Mouse (Mus musculus): Measurements from ENCODE around the gene Plet1. TPM values are rescaled to one million over a fixed set of nuclear protein-coding genes. Genes with fewer than 3 reads are reported as not detected.

Plet1 gene
- under 1 TPM in 2 of 4 experiments, not detected in 2; 0.28 to 0.35 TPM for total RNA-seq (2022)

GRCm38 (mm10) chr9:50494311-50494710, at the start of gene Plet1:
Gene Plet1 (plus strand): TSS chr9:50494525.
- no peak for DNase-seq

DNA sequence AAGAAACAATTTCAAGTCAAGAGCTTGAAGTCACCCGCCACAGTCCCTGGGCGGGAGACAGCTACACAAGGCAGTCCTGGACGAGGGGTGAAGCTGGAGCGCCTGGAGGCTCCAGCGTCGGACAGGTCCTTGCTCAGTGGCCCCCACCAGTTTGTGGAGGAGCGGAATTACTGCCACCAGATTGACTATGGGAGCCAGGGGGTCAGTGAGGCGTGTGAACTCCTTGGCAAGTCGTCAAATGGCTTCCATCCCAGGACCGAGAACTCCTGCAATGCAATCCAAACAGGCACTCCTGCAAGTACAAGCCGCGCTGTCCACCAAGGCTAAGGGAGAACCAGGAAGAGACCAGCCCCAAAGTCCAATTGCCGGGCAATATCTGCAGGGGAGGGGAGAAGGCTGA, 45.3 kb upstream of the Plet1 start:
- no peak for DNase-seq

DNA sequence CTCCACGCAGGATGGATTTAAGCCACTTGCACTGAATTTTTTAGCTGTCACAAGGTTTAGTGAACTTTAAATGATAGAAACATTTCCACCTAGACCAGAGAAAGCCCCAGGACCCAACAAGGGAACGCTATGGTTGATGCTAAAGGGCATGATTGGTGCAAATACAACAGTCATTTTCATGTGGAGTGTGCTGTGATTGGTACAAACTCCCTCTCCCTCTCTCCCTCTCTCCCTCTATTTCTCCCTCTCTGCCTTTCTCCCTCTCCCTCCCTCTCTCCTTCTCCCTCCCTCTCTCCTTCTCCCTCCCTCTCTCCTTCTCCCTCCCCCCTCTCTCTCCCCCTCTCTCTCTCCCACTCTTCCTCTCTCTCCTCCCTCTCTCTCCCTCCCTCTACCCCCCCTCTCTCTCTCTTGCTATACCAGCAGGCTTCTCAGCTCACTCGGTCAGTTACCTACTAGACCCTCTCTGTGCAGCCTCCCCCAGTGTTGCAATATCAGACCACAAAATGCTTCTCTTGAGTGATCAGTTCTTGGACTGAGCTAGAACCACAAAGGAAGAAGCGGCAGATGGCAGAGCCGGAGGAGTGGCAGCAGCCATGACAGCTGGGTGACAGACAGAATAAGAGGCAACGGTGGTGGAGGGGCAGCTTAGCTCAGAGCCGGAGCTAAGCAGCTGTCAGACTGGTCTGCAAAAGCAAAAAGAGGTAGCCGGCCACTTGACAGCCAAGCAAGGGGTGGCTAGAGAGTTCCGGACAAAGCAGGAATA, 42.7 kb upstream of the Plet1 start:
- DNase-seq, result no peak

DNA sequence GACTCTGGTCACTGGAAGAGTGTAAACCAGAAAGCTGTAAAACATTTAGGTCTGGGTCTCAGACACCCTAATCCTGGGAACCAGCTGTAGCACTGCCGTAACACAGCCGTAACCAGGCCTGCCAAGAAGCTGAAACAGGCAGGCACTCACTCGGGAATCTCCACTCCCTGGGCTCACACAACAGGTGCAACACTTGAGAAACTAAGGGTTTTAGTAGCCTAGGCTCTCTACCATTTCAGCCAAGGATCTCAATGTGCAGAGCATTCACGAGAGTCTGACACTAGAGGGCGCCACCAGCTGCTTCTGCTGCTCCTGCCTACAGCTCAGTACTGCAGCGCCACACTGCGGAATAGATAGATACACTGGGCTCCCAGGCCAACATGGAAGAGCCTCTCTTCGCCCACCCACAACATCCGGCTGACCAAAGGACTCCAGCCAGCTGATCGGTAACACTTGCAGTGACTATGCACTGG, 42.0 kb upstream of the Plet1 start:
- peak; percentile 65 for DNase-seq

DNA sequence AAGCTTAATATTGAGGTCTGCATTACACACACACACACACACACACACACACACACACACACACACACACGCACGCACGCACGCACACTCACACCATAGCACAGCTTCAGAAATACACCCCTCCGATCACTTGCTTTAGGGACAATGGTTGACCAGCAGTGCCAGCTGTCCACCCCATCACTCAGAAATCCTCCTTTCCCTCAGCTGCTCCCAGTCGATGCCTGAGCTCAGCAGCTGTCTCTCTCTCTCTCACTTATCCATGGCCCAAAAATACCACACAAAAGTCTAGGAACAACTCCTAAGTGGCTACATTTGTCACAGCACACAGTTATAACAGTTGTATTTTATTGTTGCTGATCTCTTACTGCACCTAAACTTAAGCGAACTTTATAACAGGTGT, 36.7 kb upstream of the Plet1 start:
- no peak for DNase-seq

DNA sequence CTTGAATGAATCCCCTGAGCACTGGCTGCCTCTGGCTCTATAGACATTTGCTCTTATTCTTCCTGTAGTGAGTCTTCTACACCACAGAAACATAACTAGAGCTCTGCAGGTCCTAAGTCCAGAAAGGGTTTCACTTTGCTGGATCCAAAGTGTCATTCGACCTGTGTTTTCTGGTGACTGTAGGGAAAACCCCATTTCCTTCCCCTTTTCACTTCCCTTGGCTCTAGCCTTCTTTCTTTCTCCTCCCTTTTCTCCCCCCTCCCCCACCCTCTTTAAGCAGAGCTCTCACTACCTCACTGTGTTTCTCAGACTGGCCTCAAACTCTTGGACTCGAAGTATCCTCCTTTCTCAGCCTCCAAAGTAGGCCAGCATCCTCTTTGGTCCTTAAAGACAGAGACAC, 34.8 kb upstream of the Plet1 start:
- DNase-seq, result no peak

DNA sequence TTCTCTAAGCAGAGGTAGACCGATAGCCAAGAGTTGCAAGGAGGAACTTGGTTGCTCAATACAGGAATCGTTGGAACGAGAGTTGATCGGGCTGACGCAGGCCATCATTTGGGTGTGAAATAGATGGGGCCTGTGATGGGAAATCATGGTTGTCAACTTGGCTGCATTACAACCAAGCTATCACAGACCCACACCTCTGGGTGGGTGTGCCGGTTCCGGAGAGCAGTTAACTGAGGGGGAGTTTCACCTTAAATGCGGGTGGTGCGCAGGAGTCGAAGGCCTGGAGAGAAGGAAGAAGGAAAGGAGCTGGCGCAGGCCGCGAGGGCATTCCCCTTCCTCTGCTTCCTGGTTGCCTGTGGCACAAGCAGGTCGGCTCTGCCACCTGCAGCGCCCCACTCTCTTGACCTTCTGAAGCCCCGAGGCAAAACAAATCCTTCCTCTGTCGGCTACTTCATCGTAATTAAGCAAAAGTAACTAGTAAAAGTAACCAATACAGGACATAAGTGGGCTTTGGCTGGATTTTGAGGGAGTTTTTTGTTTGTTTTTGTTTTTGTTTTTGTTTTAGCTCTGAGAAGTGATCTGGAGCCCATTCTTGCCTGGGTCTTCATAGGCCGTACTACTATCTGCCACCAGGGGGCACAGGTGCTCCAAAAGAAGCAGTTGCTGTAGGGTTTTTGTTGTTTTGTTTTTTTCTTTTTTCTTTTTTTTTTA, 31.7 kb upstream of the Plet1 start:
- peak; percentile 47 for DNase-seq

- DNase-seq, result no peak
Observed at GRCm38 (mm10) chr9:50463205-50463508, 31.2 kb upstream of the Plet1 start.

DNA sequence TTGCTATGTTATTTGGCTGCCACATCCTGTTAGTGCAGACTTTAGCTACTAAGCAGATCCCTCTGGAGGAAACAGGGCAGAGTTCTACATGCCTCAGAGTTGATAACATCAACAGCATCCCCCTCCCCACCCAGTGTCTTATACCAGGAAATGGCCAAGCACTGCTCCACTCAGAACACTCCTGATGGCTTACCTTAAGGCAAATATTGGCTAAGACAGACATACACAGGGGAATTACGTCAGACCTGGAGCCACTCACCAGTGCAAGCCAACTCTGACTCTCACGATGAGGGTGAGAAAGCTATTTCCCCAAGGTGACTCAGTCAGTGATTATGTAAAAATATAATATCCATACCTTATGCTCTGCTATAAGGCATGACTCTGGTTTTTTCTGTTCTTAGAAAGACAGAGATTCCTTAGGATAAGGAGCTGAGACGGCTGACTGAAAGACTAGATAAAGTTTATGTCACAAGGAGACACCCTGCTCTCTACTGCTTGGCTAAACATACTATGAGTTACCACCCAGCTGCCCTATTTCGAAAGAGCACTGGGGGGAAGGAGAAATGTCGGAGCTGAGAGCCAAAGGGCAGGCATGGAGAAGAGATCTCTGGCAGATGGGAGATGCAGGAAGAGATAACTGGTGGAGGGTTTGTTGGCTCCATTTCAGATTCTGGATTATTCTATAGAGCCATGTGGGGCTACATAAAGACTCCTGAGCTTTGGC, 23.8 kb upstream of the Plet1 start:
- DNase-seq, result no peak

- no peak for DNase-seq
Observed at GRCm38 (mm10) chr9:50471181-50471901, 23.0 kb upstream of the Plet1 start.

- DNase-seq, result no peak
Observed at GRCm38 (mm10) chr9:50475318-50475717, 19.0 kb upstream of the Plet1 start.

DNA sequence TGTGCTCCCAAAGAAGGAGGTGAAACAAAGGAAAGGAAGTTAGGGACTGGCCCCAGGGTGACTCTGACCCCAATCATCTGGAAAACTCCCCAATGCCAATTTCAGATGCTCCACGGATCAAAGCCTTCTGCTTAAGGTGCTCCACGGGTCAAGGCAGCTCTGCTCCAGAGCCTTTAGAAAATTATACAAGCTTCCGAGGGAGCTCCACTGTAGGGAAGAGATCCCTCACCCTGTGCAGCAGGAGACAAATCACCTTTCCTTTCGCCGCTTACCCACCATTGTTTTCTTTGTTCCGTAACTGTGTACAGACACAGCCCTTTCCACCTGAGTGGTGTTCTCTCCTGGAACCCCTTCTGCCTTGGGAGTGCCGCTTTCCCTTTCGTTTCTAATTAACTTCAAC, 18.6 kb upstream of the Plet1 start:
- DNase-seq, result no peak

DNA sequence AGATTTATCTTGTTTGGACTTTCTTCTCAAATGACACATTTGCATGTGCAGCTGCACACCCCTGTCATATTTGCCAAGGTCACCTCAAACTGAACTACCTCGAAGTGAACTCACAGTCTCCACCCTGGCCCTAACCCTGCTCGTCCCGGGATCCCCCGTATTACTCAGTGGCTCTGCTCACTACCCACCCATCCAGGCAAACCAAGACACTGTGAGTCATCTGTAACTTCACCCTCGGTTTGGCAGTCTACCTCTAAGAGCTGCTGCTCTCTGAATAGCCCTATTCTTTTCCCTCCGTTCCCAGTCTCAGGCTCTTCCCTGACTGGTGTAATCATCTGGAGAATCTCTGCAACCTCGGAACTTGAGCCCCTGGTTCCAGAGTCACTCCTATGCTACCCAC, 17.7 kb upstream of the Plet1 start:
- no peak for DNase-seq

GRCm38 (mm10) chr9:50477270-50477669, 17.1 kb upstream of the Plet1 start:
- no peak for DNase-seq

GRCm38 (mm10) chr9:50478826-50479225, 15.5 kb upstream of the Plet1 start:
- DNase-seq, result no peak

DNA sequence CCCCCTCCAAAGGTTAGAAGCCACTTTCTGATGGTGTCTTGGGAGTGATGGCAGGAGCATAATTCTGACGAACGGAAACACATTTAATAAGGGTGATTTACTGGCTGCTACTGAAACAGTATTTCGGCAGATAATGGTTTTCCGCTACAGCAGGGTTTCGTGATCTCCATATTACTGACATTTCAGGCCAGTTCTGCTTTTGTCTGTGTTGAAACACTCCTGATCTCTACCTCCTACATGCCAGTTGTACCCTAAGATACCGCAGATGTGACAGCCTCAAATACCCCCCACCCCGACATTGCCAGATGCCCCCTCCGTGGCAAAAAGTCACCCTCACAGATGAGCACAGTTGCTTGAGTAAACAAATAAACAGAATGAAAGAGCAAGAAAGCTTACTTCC, 14.8 kb upstream of the Plet1 start:
- no peak for DNase-seq

DNA sequence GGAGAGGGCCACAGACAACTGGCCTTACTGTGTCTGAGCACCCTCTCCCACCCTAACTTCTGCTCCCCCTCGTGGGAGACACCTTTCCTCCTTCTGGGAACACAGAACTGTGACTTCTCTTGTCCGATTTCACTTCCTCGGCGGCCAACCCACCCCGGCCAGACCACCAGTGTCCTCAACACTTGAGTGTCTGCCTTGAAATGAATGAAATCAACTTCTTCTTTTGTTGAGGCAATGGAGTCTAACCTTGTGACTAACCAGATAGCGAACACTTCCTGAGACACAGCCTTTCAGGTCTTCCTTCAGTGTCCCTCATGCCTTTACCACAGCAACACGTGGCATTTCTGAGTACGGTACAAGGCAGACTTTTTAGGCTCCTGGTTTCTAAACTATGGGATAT, 11.6 kb upstream of the Plet1 start:
- DNase-seq, result no peak

GRCm38 (mm10) chr9:50485521-50485920, 8.8 kb upstream of the Plet1 start:
- no peak for DNase-seq

- no peak for DNase-seq
Observed at GRCm38 (mm10) chr9:50490836-50491235, 3.5 kb upstream of the Plet1 start.

DNA sequence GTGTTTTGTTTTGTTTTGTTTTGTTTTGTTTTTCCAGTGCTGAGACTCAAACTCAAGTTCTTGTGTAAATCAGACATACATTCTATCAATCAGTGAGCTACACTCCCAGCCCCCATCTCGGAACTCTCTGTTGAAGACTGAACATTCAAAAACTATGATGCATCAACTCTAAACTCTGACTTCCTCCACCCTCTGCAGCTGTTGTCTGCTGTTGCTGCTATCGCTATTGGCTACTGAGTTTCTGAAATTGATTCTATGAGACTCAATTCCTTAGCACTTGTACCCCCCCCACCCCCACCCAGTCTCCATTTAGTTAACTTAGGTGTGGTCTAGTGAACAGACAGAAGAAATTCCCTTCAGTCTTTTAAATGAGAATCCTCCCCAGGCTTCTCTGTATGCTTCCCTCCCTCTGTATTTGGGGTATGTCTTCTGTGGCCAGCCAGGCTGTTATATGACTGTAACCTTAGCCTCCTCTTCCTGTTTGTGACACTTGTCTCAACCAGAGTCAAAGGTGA, 2.7 kb upstream of the Plet1 start:
- DNase-seq, result no peak

- no peak for DNase-seq
Observed at GRCm38 (mm10) chr9:50493777-50494176, 548 bp upstream of the Plet1 start.

GRCm38 (mm10) chr9:50495405-50496150, 1.3 kb downstream of the Plet1 start:
- DNase-seq, result no peak
